In genomic region chr8:83442243-83443051, GRCm38 (mm10) we compare ENCODE assay signal across 8 mouse cellular contexts. TPM values are rescaled to one million over a fixed set of nuclear protein-coding genes. Genes with fewer than 3 reads are reported as not detected.
DNase-seq lines count a peak whose midpoint lies in the region; ATAC-seq and TF ChIP-seq lines count a peak whose summit lies in the region.

No protein-coding gene starts in this region.

- ATAC-seq in embryonic facial prominence, embryonic 15.5 days (ENCODE audit: insufficient number of reproducible peaks, low FRiP score, low TSS enrichment, low read depth) = peak; percentile 100
- peak; percentile 100 for ATAC-seq in limb, embryonic 14.5 days (ENCODE audit: low FRiP score, low read depth)
- ATAC-seq in midbrain, postnatal 0 days (ENCODE audit: low FRiP score) = peak; percentile 100

- no peaks in the 10 kb centered on the region; the same call in 1 of the 2 replicates for H3K4me1 ChIP-seq in bone marrow, adult 2 months (ENCODE audit: control insufficient read depth, insufficient read depth, low read length)
- peaks cover 17% of the 10 kb centered on the region; the same call in 1 of the 2 replicates for H3K4me1 ChIP-seq in embryonic facial prominence, embryonic 15.5 days
- peaks cover 8% of the 10 kb centered on the region for H3K4me1 ChIP-seq in limb, embryonic 14.5 days (ENCODE audit: control insufficient read depth, insufficient read depth, low read length)
- H3K4me1 ChIP-seq in midbrain, postnatal 0 days (ENCODE audit: insufficient read depth, low read length) = peaks cover 3% of the 10 kb centered on the region; the same call in 1 of the 2 replicates

- under 1% methylated on average over 64 of the region's 64 CpGs for WGBS in bone marrow, adult 2 months
- WGBS in embryonic facial prominence, embryonic 15.5 days = 2% methylated on average over 64 of the region's 64 CpGs
- 1% methylated on average over 56 of the region's 64 CpGs for WGBS in limb, embryonic 14.5 days
- under 1% methylated on average over 44 of the region's 64 CpGs for WGBS in midbrain, postnatal 0 days

- peak; percentile 98 for DNase-seq in 416B (ENCODE audit: low read depth)
- peak; percentile 97 for DNase-seq in heart, adult 8-10 months (ENCODE audit: low spot score)
- DNase-seq in kidney, adult 9 months = peak; percentile 97
- peak; percentile 99 for DNase-seq in limb, embryonic 14.5 days (ENCODE audit: low spot score)
- peak; percentile 100 for DNase-seq in midbrain, postnatal 0 days (ENCODE audit: low spot score)
- DNase-seq in spleen, postnatal 14 days (ENCODE audit: low spot score in 2 of 2) = peak; percentile 92 to 94

- H3K9me3 ChIP-seq in embryonic facial prominence, embryonic 15.5 days (replicated peaks) = no peaks in the 10 kb centered on the region
- H3K9me3 ChIP-seq in limb, embryonic 14.5 days (ENCODE audit: control insufficient read depth, low read length) = no peaks in the 10 kb centered on the region
- H3K9me3 ChIP-seq in midbrain, postnatal 0 days (ENCODE audit: low read length) = no peaks in the 10 kb centered on the region

- peak overlapping the region; percentile 86 for H3K27ac ChIP-seq in bone marrow, adult 2 months (ENCODE audit: control insufficient read depth, insufficient read depth, low read depth, low read length, poor library complexity)
- peak overlapping the region; percentile 91 for H3K27ac ChIP-seq in embryonic facial prominence, embryonic 15.5 days (replicated peaks)
- H3K27ac ChIP-seq in limb, embryonic 14.5 days (replicated peaks; ENCODE audit: low read depth, low read length) = peak overlapping the region; percentile 86
- peak overlapping the region; percentile 93 for H3K27ac ChIP-seq in midbrain, postnatal 0 days (ENCODE audit: low read depth, low read length)

- peak overlapping the region; percentile 73 for H3K9ac ChIP-seq in embryonic facial prominence, embryonic 15.5 days
- H3K9ac ChIP-seq in limb, embryonic 14.5 days (ENCODE audit: low read depth, low read length, severe bottlenecking) = peak overlapping the region; percentile 94
- H3K9ac ChIP-seq in midbrain, postnatal 0 days (replicated peaks; ENCODE audit: low read length, poor library complexity, severe bottlenecking) = peak overlapping the region; percentile 95

- H3K4me2 ChIP-seq in embryonic facial prominence, embryonic 15.5 days (replicated peaks) = peak overlapping the region; percentile 67
- H3K4me2 ChIP-seq in limb, embryonic 14.5 days (replicated peaks; ENCODE audit: low read depth, low read length, severe bottlenecking) = peak overlapping the region; percentile 68
- H3K4me2 ChIP-seq in midbrain, postnatal 0 days (ENCODE audit: low read depth, low read length, poor library complexity, severe bottlenecking) = peak overlapping the region; percentile 57

- H3K36me3 ChIP-seq in embryonic facial prominence, embryonic 15.5 days = no peaks in the 10 kb centered on the region
- peaks cover 7% of the 10 kb centered on the region; the same call in 1 of the 2 replicates for H3K36me3 ChIP-seq in limb, embryonic 14.5 days (ENCODE audit: control insufficient read depth, insufficient read depth, low read length)
- no peaks in the 10 kb centered on the region; the same call in 1 of the 2 replicates for H3K36me3 ChIP-seq in midbrain, postnatal 0 days (ENCODE audit: insufficient read depth, low read length)

- H3K4me3 ChIP-seq in bone marrow, adult 2 months (replicated peaks; ENCODE audit: control insufficient read depth, low read depth, low read length) = peak overlapping the region; percentile 90
- H3K4me3 ChIP-seq in embryonic facial prominence, embryonic 15.5 days (replicated peaks) = peak overlapping the region; percentile 73
- H3K4me3 ChIP-seq in limb, embryonic 14.5 days (replicated peaks; ENCODE audit: low read length) = peak overlapping the region; percentile 90
- peak overlapping the region; percentile 90 for H3K4me3 ChIP-seq in midbrain, postnatal 0 days (ENCODE audit: low read depth, low read length)

- TF ChIP-seq CTCF in bone marrow, adult 2 months (IDR thresholded peaks at IDR 0.05; ENCODE audit: control insufficient read depth, insufficient read depth, low read length) = no peak
- TF ChIP-seq CTCF in midbrain, postnatal 0 days (IDR thresholded peaks at IDR 0.05) = peak; percentile 24; the same call in 1 of the 2 replicates

- peak; percentile 90; the same call in 1 of the 2 replicates for TF ChIP-seq POLR2A in bone marrow, adult 2 months (IDR thresholded peaks at IDR 0.05; ENCODE audit: borderline replicate concordance, control insufficient read depth, low read depth, low read length)
- peak; percentile 89; the same call in 1 of the 2 replicates for TF ChIP-seq POLR2A in limb, embryonic 14.5 days (IDR thresholded peaks at IDR 0.05; ENCODE audit: borderline replicate concordance, extremely low read depth, insufficient read depth, insufficient read length)

- no peaks in the 10 kb centered on the region for H3K27me3 ChIP-seq in embryonic facial prominence, embryonic 15.5 days
- H3K27me3 ChIP-seq in limb, embryonic 14.5 days (ENCODE audit: control insufficient read depth, insufficient read depth, low read length) = no peaks in the 10 kb centered on the region
- no peaks in the 10 kb centered on the region for H3K27me3 ChIP-seq in midbrain, postnatal 0 days (ENCODE audit: insufficient read depth, low read length)

RNA-seq across cellular contexts. Expression of gene Scoc, which starts 15.7 kb away (rescaled TPM):
- 34.0 and 51.9 TPM in 2 replicates for polyA plus RNA-seq in bone marrow, adult 2 months (2011; ENCODE audit: insufficient read depth, insufficient read length, low replicate concordance, missing spikeins)
- 99.0 and 103 TPM in 2 replicates for polyA plus RNA-seq in embryonic facial prominence, embryonic 15.5 days (2015; fragmentation: Nextera tagmentation; extraction: Ambion mirVana)
- total RNA-seq in heart, adult 8-10 months (2022) = 10 to 100 TPM; 42.9 to 54.7 (median 51.4) TPM
- polyA plus RNA-seq in limb, embryonic 14.5 days (2012; rRNA removed) = 59.6 and 81.6 TPM in 2 replicates
- polyA plus RNA-seq in limb, embryonic 14.5 days (2014; fragmentation: Nextera tagmentation; extraction: Ambion mirVana) = 118 and 119 TPM in 2 replicates
- 319 and 385 TPM in 2 replicates for total RNA-seq in midbrain, postnatal 0 days (2014; rRNA removed)
- 483 and 520 TPM in 2 replicates for polyA plus RNA-seq in midbrain, postnatal 0 days (2015; fragmentation: Nextera tagmentation; extraction: Ambion mirVana)

RNA-seq across cellular contexts. Expression of gene Clgn, which starts 52.8 kb away (rescaled TPM):
- polyA plus RNA-seq in bone marrow, adult 2 months (2011; ENCODE audit: insufficient read depth, insufficient read length, low replicate concordance, missing spikeins) = 1.1 and 2.6 TPM in 2 replicates
- polyA plus RNA-seq in embryonic facial prominence, embryonic 15.5 days (2015; fragmentation: Nextera tagmentation; extraction: Ambion mirVana) = 3.1 and 6.0 TPM in 2 replicates
- not detected for total RNA-seq in heart, adult 8-10 months (2022)
- polyA plus RNA-seq in limb, embryonic 14.5 days (2012; rRNA removed) = 0.40 and 0.43 TPM in 2 replicates
- polyA plus RNA-seq in limb, embryonic 14.5 days (2014; fragmentation: Nextera tagmentation; extraction: Ambion mirVana) = 0.33 and 0.87 TPM in 2 replicates
- total RNA-seq in midbrain, postnatal 0 days (2014; rRNA removed) = 5.6 and 7.4 TPM in 2 replicates
- polyA plus RNA-seq in midbrain, postnatal 0 days (2015; fragmentation: Nextera tagmentation; extraction: Ambion mirVana) = 11.4 and 11.6 TPM in 2 replicates

Comparison
In these comparisons a context has a peak if more than half of its experiments do, and no peak if none do; other contexts are left out.
1. Peak in every context shown above with its lines: DNase-seq, ATAC-seq, H3K4me3 ChIP-seq and H3K27ac ChIP-seq.